Mouse (Mus musculus) kidney, postnatal 25 days (tissue): ENCODE measurements around the gene Adgrg2.

Experiments
- DNase-seq, 2 experiments: peaks; one replicate each; pipeline ENCODE4 v3.0.0; 2021; ENCODE audit warnings: mixed read lengths in 2 of 2

The Adgrg2 gene

GRCm38 (mm10) chrX:160390464-160390956 is at the start of gene Adgrg2:
Gene Adgrg2, plus strand, starts transcription at chrX:160390690.
- DNase-seq = peak; percentile 1 to 52

- DNase-seq = no peak
Measured at GRCm38 (mm10) chrX:160350995-160351394, 39.5 kb upstream of the Adgrg2 start.

GRCm38 (mm10) chrX:160351967-160352677 is 38.4 kb upstream of the Adgrg2 start:
- no peak for DNase-seq

- no peak for DNase-seq
Measured at GRCm38 (mm10) chrX:160384748-160385501, 5.6 kb upstream of the Adgrg2 start.

GRCm38 (mm10) chrX:160385502-160385772 is 5.1 kb upstream of the Adgrg2 start:
- DNase-seq = no peak

GRCm38 (mm10) chrX:160412930-160413453 is 22.5 kb downstream of the Adgrg2 start:
- no peak for DNase-seq

- DNase-seq = no peak
Measured at GRCm38 (mm10) chrX:160413881-160414395, 23.4 kb downstream of the Adgrg2 start.

- no peak for DNase-seq
Measured at GRCm38 (mm10) chrX:160418397-160418796, 27.9 kb downstream of the Adgrg2 start.

- no peak for DNase-seq
Measured at GRCm38 (mm10) chrX:160423737-160424136, 33.2 kb downstream of the Adgrg2 start.

GRCm38 (mm10) chrX:160426486-160426885 is 36.0 kb downstream of the Adgrg2 start:
- peak; percentile 14 to 41 for DNase-seq

GRCm38 (mm10) chrX:160426930-160427329 is 36.4 kb downstream of the Adgrg2 start:
- DNase-seq = no peak

- DNase-seq = no peak
Measured at GRCm38 (mm10) chrX:160432192-160432591, 41.7 kb downstream of the Adgrg2 start.

GRCm38 (mm10) chrX:160441272-160441671 is 50.8 kb downstream of the Adgrg2 start:
- no peak for DNase-seq

GRCm38 (mm10) chrX:160448351-160448750 is 57.9 kb downstream of the Adgrg2 start:
- DNase-seq = no peak

GRCm38 (mm10) chrX:160449363-160449762 is 58.9 kb downstream of the Adgrg2 start:
- no peak for DNase-seq

GRCm38 (mm10) chrX:160455686-160456085 is 65.2 kb downstream of the Adgrg2 start:
- peak in 1 of 2 experiments; percentile 7 for DNase-seq

GRCm38 (mm10) chrX:160471257-160471786 is 80.8 kb downstream of the Adgrg2 start:
- no peak for DNase-seq

GRCm38 (mm10) chrX:160489784-160490183 is 99.3 kb downstream of the Adgrg2 start:
- DNase-seq = no peak

- DNase-seq = no peak
Measured at GRCm38 (mm10) chrX:160494333-160494732, 103.8 kb downstream of the Adgrg2 start.

- DNase-seq = no peak
Measured at GRCm38 (mm10) chrX:160494921-160495320, 104.4 kb downstream of the Adgrg2 start.

- no peak for DNase-seq
Measured at GRCm38 (mm10) chrX:160496473-160496872, 106.0 kb downstream of the Adgrg2 start.

- no peak for DNase-seq
Measured at GRCm38 (mm10) chrX:160501095-160501494, 110.6 kb downstream of the Adgrg2 start.

GRCm38 (mm10) chrX:160501687-160502047 is 111.2 kb downstream of the Adgrg2 start:
- DNase-seq = no peak
